Mouse (Mus musculus): ENCODE results near the gene Otogl. TPM values are rescaled to one million over a fixed set of nuclear protein-coding genes. Genes with fewer than 3 reads are reported as not detected.

Otogl gene
- polyA plus RNA-seq, 1 experiment from 2014 or later, result 0.04 TPM

DNA sequence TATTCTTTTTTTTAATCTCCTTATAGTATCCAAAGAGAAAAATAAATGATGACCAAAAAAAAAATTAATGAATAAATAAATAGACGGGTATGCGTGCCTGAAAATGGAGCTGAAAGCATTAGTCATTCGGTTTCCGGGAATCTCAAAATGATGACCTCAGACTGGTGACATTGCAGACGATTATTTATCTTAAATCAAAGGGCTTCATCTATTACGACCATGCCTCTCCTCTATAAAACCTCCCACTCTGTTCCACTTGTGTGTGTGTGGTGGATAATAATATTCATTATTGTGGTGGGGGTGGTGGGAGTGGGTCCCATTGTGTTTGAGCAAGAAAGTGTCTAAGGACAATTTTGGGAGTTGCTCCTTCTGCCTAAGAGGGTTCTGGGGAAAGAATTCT is 12.0 kb downstream of the Otogl start:
- no peaks in the 10 kb centered on the region for H3K27me3 ChIP-seq (ENCODE audit: insufficient read depth, low read length)
- DNase-seq (ENCODE audit: low spot score) (no peak), ATAC-seq (replicated peaks; ENCODE audit: low FRiP score, low read depth) (no peak)
- no peak overlapping the region for H3K9ac ChIP-seq (ENCODE audit: low read depth, low read length)
- no peaks in the 10 kb centered on the region for H3K4me1 ChIP-seq (replicated peaks; ENCODE audit: insufficient read depth, low read length)
- no peak overlapping the region for H3K4me2 ChIP-seq (ENCODE audit: low read length)
- WGBS, result 78% methylated on average over 6 of the region's 6 CpGs
- no peak overlapping the region for H3K27ac ChIP-seq
- no peaks in the 10 kb centered on the region for H3K36me3 ChIP-seq (ENCODE audit: insufficient read depth, low read length)
- no peak for TF ChIP-seq CTCF (IDR thresholded peaks at IDR 0.05; ENCODE audit: low read depth)
- no peak overlapping the region for H3K4me3 ChIP-seq (replicated peaks; ENCODE audit: low read depth, low read length)
- no peaks in the 10 kb centered on the region for H3K9me3 ChIP-seq (replicated peaks; ENCODE audit: low read length)

DNA sequence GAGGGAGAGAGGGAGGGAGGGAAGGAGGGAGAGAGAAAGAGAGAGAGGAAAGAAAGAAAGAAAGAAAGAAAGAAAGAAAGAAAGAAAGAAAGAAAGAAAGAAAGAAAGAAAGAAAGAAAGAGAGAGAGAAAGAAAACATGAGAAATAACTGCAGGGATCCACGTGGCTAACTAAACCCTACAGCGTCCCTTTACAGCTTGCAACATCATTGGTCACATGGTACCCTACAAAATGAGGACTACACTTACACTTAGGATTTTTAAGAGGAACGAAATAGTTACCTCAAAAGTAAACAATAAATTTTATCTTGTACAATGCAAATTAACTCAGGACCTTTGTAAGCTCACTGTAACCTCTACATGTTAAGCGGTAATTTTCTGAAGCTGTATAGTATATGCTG is 15.8 kb downstream of the Otogl start:
- H3K27me3 ChIP-seq (ENCODE audit: insufficient read depth, low read length), result no peaks in the 10 kb centered on the region
- no peaks in the 10 kb centered on the region for H3K36me3 ChIP-seq (ENCODE audit: insufficient read depth, low read length)
- no peak overlapping the region for H3K4me2 ChIP-seq (ENCODE audit: low read length)
- H3K4me1 ChIP-seq (replicated peaks; ENCODE audit: insufficient read depth, low read length), result no peaks in the 10 kb centered on the region
- H3K9ac ChIP-seq (ENCODE audit: low read depth, low read length), result no peak overlapping the region
- no peak for TF ChIP-seq CTCF (IDR thresholded peaks at IDR 0.05; ENCODE audit: low read depth)
- DNase-seq (ENCODE audit: low spot score) (no peak), ATAC-seq (replicated peaks; ENCODE audit: low FRiP score, low read depth) (no peak)
- no peaks in the 10 kb centered on the region for H3K9me3 ChIP-seq (replicated peaks; ENCODE audit: low read length)
- WGBS, result 83% methylated on average over 4 of the region's 4 CpGs
- H3K4me3 ChIP-seq (replicated peaks; ENCODE audit: low read depth, low read length), result no peak overlapping the region
- no peak overlapping the region for H3K27ac ChIP-seq

DNA sequence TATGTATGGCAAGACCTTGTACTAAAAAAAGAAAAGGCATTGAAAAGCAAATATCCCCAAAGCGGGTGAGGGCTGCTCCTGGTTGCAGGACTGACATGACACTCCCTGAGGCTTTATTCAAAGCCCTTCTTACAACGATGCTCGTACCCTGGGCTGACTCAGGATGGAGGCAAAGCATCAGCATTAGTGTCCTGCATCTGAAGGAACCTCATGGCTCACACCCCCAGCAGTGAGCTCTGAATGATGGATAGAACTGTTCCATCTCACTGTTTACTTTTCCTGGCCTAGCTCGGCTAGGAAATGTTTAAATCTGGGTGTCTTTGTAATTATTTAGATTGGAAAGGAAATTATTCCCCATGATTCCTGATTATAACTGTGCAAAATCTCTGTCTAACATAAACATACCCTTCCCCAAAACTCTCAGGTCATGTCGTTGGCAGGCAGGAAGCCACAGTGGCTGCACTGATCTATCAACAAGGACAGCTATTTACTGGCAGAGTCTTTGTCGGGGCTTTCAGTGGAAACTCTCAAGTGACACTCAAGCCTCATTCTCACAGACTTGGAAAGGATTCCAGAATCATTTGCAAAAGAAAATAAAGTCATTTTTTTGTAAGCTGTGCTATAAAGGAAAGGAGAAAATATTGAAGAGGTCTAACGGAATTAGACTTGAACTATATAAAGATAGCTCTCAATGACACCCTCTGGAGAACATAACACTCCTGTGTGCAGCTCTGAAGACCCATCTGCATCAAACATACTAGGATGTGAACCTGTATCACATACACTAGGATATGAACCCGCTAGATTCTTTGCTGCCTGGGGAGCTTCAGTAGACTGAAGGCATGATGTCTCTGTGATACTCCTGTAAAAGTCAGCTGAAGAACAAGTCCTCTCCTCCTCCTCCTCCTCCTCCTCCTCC is 17.0 kb downstream of the Otogl start:
- TF ChIP-seq CTCF (IDR thresholded peaks at IDR 0.05; ENCODE audit: low read depth), result no peak
- Histone ChIP-seq H3K36me3 (ENCODE audit: insufficient read depth, low read length) (no peaks in the 10 kb centered on the region), H3K9me3 (replicated peaks; ENCODE audit: low read length) (no peaks in the 10 kb centered on the region), H3K4me2 (ENCODE audit: low read length) (no peak overlapping the region), H3K4me3 (replicated peaks; ENCODE audit: low read depth, low read length) (no peak overlapping the region), H3K4me1 (replicated peaks; ENCODE audit: insufficient read depth, low read length) (no peaks in the 10 kb centered on the region), H3K27me3 (ENCODE audit: insufficient read depth, low read length) (no peaks in the 10 kb centered on the region), H3K27ac (no peak overlapping the region), H3K9ac (ENCODE audit: low read depth, low read length) (no peak overlapping the region)
- WGBS, result 48% methylated on average over 8 of the region's 8 CpGs
- DNase-seq (ENCODE audit: low spot score), result no peak
- no peak for ATAC-seq (replicated peaks; ENCODE audit: low FRiP score, low read depth)

DNA sequence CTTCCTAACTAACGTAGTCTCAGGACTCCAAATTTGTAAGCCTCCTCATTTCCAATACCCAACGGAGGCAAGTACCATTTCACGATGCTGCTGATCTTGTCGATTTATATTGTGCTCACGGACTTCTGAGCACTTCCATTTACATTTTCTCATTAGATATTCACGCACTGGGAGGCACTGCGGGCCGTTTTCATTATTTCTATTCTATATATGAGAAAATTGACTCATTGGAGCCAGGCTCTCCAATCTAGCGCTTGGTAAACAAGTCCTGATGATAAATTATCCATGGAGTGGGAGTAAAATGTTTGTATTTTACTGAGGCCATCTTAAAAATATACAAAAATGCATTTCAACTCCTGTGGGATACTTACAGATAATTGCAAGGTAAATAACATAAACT is 21.5 kb downstream of the Otogl start:
- no peak overlapping the region for H3K4me3 ChIP-seq (replicated peaks; ENCODE audit: low read depth, low read length)
- H3K4me1 ChIP-seq (replicated peaks; ENCODE audit: insufficient read depth, low read length), result no peaks in the 10 kb centered on the region
- H3K36me3 ChIP-seq (ENCODE audit: insufficient read depth, low read length), result no peaks in the 10 kb centered on the region
- H3K9ac ChIP-seq (ENCODE audit: low read depth, low read length), result no peak overlapping the region
- no peak for DNase-seq (ENCODE audit: low spot score)
- 79% methylated on average over 9 of the region's 9 CpGs for WGBS
- ATAC-seq (replicated peaks; ENCODE audit: low FRiP score, low read depth), result no peak
- H3K4me2 ChIP-seq (ENCODE audit: low read length), result no peak overlapping the region
- H3K27ac ChIP-seq, result no peak overlapping the region
- H3K27me3 ChIP-seq (ENCODE audit: insufficient read depth, low read length), result no peaks in the 10 kb centered on the region
- no peaks in the 10 kb centered on the region for H3K9me3 ChIP-seq (replicated peaks; ENCODE audit: low read length)
- no peak for TF ChIP-seq CTCF (IDR thresholded peaks at IDR 0.05; ENCODE audit: low read depth)

DNA sequence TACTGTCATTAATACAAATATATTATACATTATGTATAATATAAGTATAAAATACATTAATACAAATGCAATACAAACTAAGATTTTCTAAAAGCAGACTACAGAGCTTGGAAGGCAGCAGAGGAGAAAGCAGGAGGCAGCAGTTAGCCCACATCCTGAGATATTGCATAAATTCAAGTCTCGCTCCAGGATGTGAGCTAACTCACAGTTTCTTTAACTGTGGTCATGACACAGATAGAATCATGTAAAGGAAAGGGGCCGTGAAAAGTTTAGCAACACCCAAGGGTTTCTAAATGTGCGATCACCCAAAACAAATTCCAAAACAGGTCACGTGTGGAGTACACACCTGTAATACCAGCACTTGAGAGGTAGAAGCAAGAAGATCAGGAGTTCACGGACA is 39.4 kb downstream of the Otogl start:
- no peak for ATAC-seq (replicated peaks; ENCODE audit: low FRiP score, low read depth)
- H3K27me3 ChIP-seq (ENCODE audit: insufficient read depth, low read length), result no peaks in the 10 kb centered on the region
- no peak overlapping the region for H3K27ac ChIP-seq
- H3K4me3 ChIP-seq (replicated peaks; ENCODE audit: low read depth, low read length), result no peak overlapping the region
- H3K9ac ChIP-seq (ENCODE audit: low read depth, low read length), result no peak overlapping the region
- TF ChIP-seq CTCF (IDR thresholded peaks at IDR 0.05; ENCODE audit: low read depth), result no peak
- H3K9me3 ChIP-seq (replicated peaks; ENCODE audit: low read length), result no peaks in the 10 kb centered on the region
- DNase-seq (ENCODE audit: low spot score), result no peak
- H3K36me3 ChIP-seq (ENCODE audit: insufficient read depth, low read length), result no peaks in the 10 kb centered on the region
- 87% methylated on average over 5 of the region's 5 CpGs for WGBS
- no peak overlapping the region for H3K4me2 ChIP-seq (ENCODE audit: low read length)
- peaks cover 4% of the 10 kb centered on the region; the same call in 1 of the 2 replicates for H3K4me1 ChIP-seq (replicated peaks; ENCODE audit: insufficient read depth, low read length)

DNA sequence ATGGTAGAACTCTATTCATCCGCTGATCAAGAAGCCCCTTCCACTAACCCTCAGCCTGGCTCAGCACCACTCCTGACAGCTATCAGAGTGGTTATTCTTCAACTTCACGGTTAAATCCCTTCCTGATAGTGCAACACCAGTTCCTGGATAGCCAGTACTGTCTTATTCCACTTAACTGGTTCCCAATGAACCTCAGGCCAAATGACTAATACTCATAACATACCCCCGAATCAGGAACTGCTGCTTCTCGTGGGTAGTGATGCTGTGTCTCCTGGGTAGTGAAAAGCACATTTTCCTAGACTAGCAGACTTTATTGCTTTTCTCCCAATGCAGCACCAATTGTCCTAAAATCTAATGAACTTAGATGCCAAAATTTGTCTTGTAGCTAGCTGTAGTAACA is 39.8 kb downstream of the Otogl start:
- WGBS, result 83% methylated on average over 4 of the region's 4 CpGs

More for the DNA sequence above, 39.8 kb downstream of the Otogl start:
- Histone ChIP-seq H3K36me3 (ENCODE audit: insufficient read depth, low read length) (no peaks in the 10 kb centered on the region), H3K4me3 (replicated peaks; ENCODE audit: low read depth, low read length) (no peak overlapping the region), H3K4me1 (replicated peaks; ENCODE audit: insufficient read depth, low read length) (peaks cover 4% of the 10 kb centered on the region; the same call in 1 of the 2 replicates), H3K27me3 (ENCODE audit: insufficient read depth, low read length) (no peaks in the 10 kb centered on the region), H3K9me3 (replicated peaks; ENCODE audit: low read length) (no peaks in the 10 kb centered on the region), H3K27ac (no peak overlapping the region), H3K9ac (ENCODE audit: low read depth, low read length) (no peak overlapping the region), H3K4me2 (ENCODE audit: low read length) (no peak overlapping the region)
- DNase-seq (ENCODE audit: low spot score) (no peak), ATAC-seq (replicated peaks; ENCODE audit: low FRiP score, low read depth) (no peak)
- TF ChIP-seq CTCF (IDR thresholded peaks at IDR 0.05; ENCODE audit: low read depth), result no peak
